Mouse (Mus musculus) lung, postnatal 0 days (tissue): ENCODE results near the gene Calcoco2.

Experiments used
- CTCF ChIP-seq: IDR thresholded peaks from 2 replicates; pipeline ENCODE4 v1.5.1; 2016; ENCODE audit warnings: antibody characterized with exemption, mild to moderate bottlenecking
- EP300 ChIP-seq: IDR thresholded peaks from 2 replicates; pipeline ENCODE4 v1.6.1; 2016; ENCODE audit warnings: antibody characterized with exemption, mild to moderate bottlenecking, control low read depth

- TF ChIP-seq CTCF (no peak), EP300 (no peak)
These were observed 3.7 kb upstream of the Calcoco2 start for GRCm38 (mm10) chr11:96115416-96115815.
